Mouse (Mus musculus): ENCODE data around the gene Igsf8. TPM values are rescaled to one million over a fixed set of nuclear protein-coding genes. Genes with fewer than 3 reads are reported as not detected.
"Not testable (repeated sequence)": the region's sequence is repeated elsewhere in the genome, so short reads cannot be mapped to it uniquely, and the experiment has no call there.

Gene Igsf8
- polyA plus RNA-seq, 1 experiment, result 119 TPM

GRCm38 (mm10) chr1:172242401-172242800 is 19.0 kb upstream of the Igsf8 start:
- H3K27ac ChIP-seq (ENCODE audit: insufficient read depth, low read length), result no peak overlapping the region
- H3K27me3 ChIP-seq (ENCODE audit: control insufficient read depth, insufficient read depth, low read length), result no peaks in the 10 kb centered on the region
- H3K36me3 ChIP-seq (ENCODE audit: control insufficient read depth, insufficient read depth, low read length), result no peaks in the 10 kb centered on the region
- H3K4me1 ChIP-seq (ENCODE audit: control insufficient read depth, insufficient read depth, insufficient read length), result no peaks in the 10 kb centered on the region
- TF ChIP-seq CTCF (IDR thresholded peaks at IDR 0.05; ENCODE audit: extremely low read depth, insufficient read depth, insufficient read length, insufficient replicate concordance) (no peak), POLR2A (IDR thresholded peaks at IDR 0.05; ENCODE audit: low read depth, low read length) (no peak)
- no peak for DNase-seq (ENCODE audit: low read depth in 1 of 2, low spot score in 2 of 2)
- H3K4me3 ChIP-seq (ENCODE audit: extremely low read depth, insufficient read depth, insufficient read length), result no peak overlapping the region
- 60% methylated on average over 2 of the region's 2 CpGs for WGBS

- WGBS, result 65% methylated on average over 16 of the region's 16 CpGs
- no peaks in the 10 kb centered on the region for H3K36me3 ChIP-seq (ENCODE audit: control insufficient read depth, insufficient read depth, low read length)
- H3K4me1 ChIP-seq (ENCODE audit: control insufficient read depth, insufficient read depth, insufficient read length), result no peaks in the 10 kb centered on the region
- H3K27me3 ChIP-seq (ENCODE audit: control insufficient read depth, insufficient read depth, low read length), result no peaks in the 10 kb centered on the region
- H3K27ac ChIP-seq (ENCODE audit: insufficient read depth, low read length), result no peak overlapping the region
- no peak overlapping the region for H3K4me3 ChIP-seq (ENCODE audit: extremely low read depth, insufficient read depth, insufficient read length)
- no peak for DNase-seq (ENCODE audit: low read depth in 1 of 2, low spot score in 2 of 2)
- no peak for TF ChIP-seq POLR2A (IDR thresholded peaks at IDR 0.05; ENCODE audit: low read depth, low read length)
- no peak for TF ChIP-seq CTCF (IDR thresholded peaks at IDR 0.05; ENCODE audit: extremely low read depth, insufficient read depth, insufficient read length, insufficient replicate concordance)
These were observed 17.8 kb upstream of the Igsf8 start for GRCm38 (mm10) chr1:172243547-172244205.

- WGBS, result 58% methylated on average over 23 of the region's 23 CpGs
- not testable (repeated sequence) for H3K27ac ChIP-seq (ENCODE audit: insufficient read depth, low read length); H3K27me3 ChIP-seq (ENCODE audit: control insufficient read depth, insufficient read depth, low read length); H3K4me3 ChIP-seq (ENCODE audit: extremely low read depth, insufficient read depth, insufficient read length); H3K4me1 ChIP-seq (ENCODE audit: control insufficient read depth, insufficient read depth, insufficient read length); DNase-seq (ENCODE audit: low read depth in 1 of 2, low spot score in 2 of 2); H3K36me3 ChIP-seq (ENCODE audit: control insufficient read depth, insufficient read depth, low read length)
These were observed 16.8 kb upstream of the Igsf8 start for GRCm38 (mm10) chr1:172244645-172245044.

- DNase-seq (ENCODE audit: low read depth in 1 of 2, low spot score in 2 of 2), result no peak
- Histone ChIP-seq H3K27ac (ENCODE audit: insufficient read depth, low read length) (no peak overlapping the region), H3K4me3 (ENCODE audit: extremely low read depth, insufficient read depth, insufficient read length) (no peak overlapping the region), H3K27me3 (ENCODE audit: control insufficient read depth, insufficient read depth, low read length) (no peaks in the 10 kb centered on the region), H3K4me1 (ENCODE audit: control insufficient read depth, insufficient read depth, insufficient read length) (no peaks in the 10 kb centered on the region), H3K36me3 (ENCODE audit: control insufficient read depth, insufficient read depth, low read length) (no peaks in the 10 kb centered on the region)
- TF ChIP-seq POLR2A (IDR thresholded peaks at IDR 0.05; ENCODE audit: low read depth, low read length), result no peak
- TF ChIP-seq CTCF (IDR thresholded peaks at IDR 0.05; ENCODE audit: extremely low read depth, insufficient read depth, insufficient read length, insufficient replicate concordance), result no peak
- 73% methylated on average over 4 of the region's 4 CpGs for WGBS
These were observed 14.2 kb upstream of the Igsf8 start for GRCm38 (mm10) chr1:172247216-172247615.

GRCm38 (mm10) chr1:172247679-172248078 is 13.8 kb upstream of the Igsf8 start:
- H3K27ac ChIP-seq (ENCODE audit: insufficient read depth, low read length), result no peak overlapping the region
- H3K36me3 ChIP-seq (ENCODE audit: control insufficient read depth, insufficient read depth, low read length), result no peaks in the 10 kb centered on the region
- no peak for DNase-seq (ENCODE audit: low read depth in 1 of 2, low spot score in 2 of 2)
- peak; percentile 31; the same call in 1 of the 2 replicates for TF ChIP-seq CTCF (IDR thresholded peaks at IDR 0.05; ENCODE audit: extremely low read depth, insufficient read depth, insufficient read length, insufficient replicate concordance)
- TF ChIP-seq POLR2A (IDR thresholded peaks at IDR 0.05; ENCODE audit: low read depth, low read length), result no peak
- H3K27me3 ChIP-seq (ENCODE audit: control insufficient read depth, insufficient read depth, low read length), result no peaks in the 10 kb centered on the region
- no peak overlapping the region for H3K4me3 ChIP-seq (ENCODE audit: extremely low read depth, insufficient read depth, insufficient read length)
- 32% methylated on average over 2 of the region's 2 CpGs for WGBS
- H3K4me1 ChIP-seq (ENCODE audit: control insufficient read depth, insufficient read depth, insufficient read length), result no peaks in the 10 kb centered on the region

GRCm38 (mm10) chr1:172258314-172258713 is 3.1 kb upstream of the Igsf8 start, which contains the start of gene Atp1a4:
TSS of gene Atp1a4 (minus strand) at chr1:172258414.
- no peak within 1 kb of the TSS for H3K27ac ChIP-seq (ENCODE audit: insufficient read depth, low read length)
- H3K4me3 ChIP-seq (ENCODE audit: extremely low read depth, insufficient read depth, insufficient read length), result no peak within 1 kb of the TSS
- H3K4me1 ChIP-seq (ENCODE audit: control insufficient read depth, insufficient read depth, insufficient read length), result no peaks in the 10 kb centered on the region
- DNase-seq (ENCODE audit: low read depth in 1 of 2, low spot score in 2 of 2), result no peak
- WGBS, result 92% methylated on average over 6 of the region's 6 CpGs
- H3K27me3 ChIP-seq (ENCODE audit: control insufficient read depth, insufficient read depth, low read length), result no peaks in the 10 kb centered on the region
- no peaks in the 10 kb centered on the region for H3K36me3 ChIP-seq (ENCODE audit: control insufficient read depth, insufficient read depth, low read length)
- TF ChIP-seq POLR2A (IDR thresholded peaks at IDR 0.05; ENCODE audit: low read depth, low read length) (no peak), CTCF (IDR thresholded peaks at IDR 0.05; ENCODE audit: extremely low read depth, insufficient read depth, insufficient read length, insufficient replicate concordance) (no peak)

GRCm38 (mm10) chr1:172271208-172271607 is 9.8 kb downstream of the Igsf8 start:
- 91% methylated on average over 3 of the region's 3 CpGs for WGBS
- no peak overlapping the region for H3K4me3 ChIP-seq (ENCODE audit: extremely low read depth, insufficient read depth, insufficient read length)
- no peak for TF ChIP-seq CTCF (IDR thresholded peaks at IDR 0.05; ENCODE audit: extremely low read depth, insufficient read depth, insufficient read length, insufficient replicate concordance)
- TF ChIP-seq POLR2A (IDR thresholded peaks at IDR 0.05; ENCODE audit: low read depth, low read length), result no peak
- no peaks in the 10 kb centered on the region for H3K36me3 ChIP-seq (ENCODE audit: control insufficient read depth, insufficient read depth, low read length)
- no peaks in the 10 kb centered on the region for H3K27me3 ChIP-seq (ENCODE audit: control insufficient read depth, insufficient read depth, low read length)
- H3K4me1 ChIP-seq (ENCODE audit: control insufficient read depth, insufficient read depth, insufficient read length), result no peaks in the 10 kb centered on the region
- DNase-seq (ENCODE audit: low read depth in 1 of 2, low spot score in 2 of 2), result no peak
- no peak overlapping the region for H3K27ac ChIP-seq (ENCODE audit: insufficient read depth, low read length)
